Mouse (Mus musculus) lung, postnatal 0 days (tissue): ENCODE results near the gene Slx4ip. TPM values are rescaled to one million over a fixed set of nuclear protein-coding genes. Genes with fewer than 3 reads are reported as not detected.

Experiments
- ATAC-seq: fragments of 200-750 bp; cut with Nextera tagmentation; 2 replicates; pipeline ENCODE4 v1.8.0; 2017; ENCODE audit warnings: moderate library complexity
- DNase-seq: peaks from one replicate; pipeline ENCODE4 v3.0.0-alpha.2; 2016; ENCODE audit warnings: low spot score
- H3K27ac ChIP-seq: fragments of 300-500 bp; sonication (generic); 2 replicates; pipeline ENCODE4 v1.5.1; 2014; ENCODE audit warnings: antibody characterized with exemption, mild to moderate bottlenecking, low read length, mixed read lengths
- H3K27me3 ChIP-seq: fragments of 300-500 bp; sonication (generic); replicated peaks from 2 replicates; pipeline ENCODE4 v1.6.1; 2014; ENCODE audit warnings: low read length, mixed read lengths; ENCODE audit not compliant: insufficient read depth
- H3K36me3 ChIP-seq: fragments of 300-500 bp; sonication (generic); 2 replicates; pipeline ENCODE4 v1.6.1; 2014; ENCODE audit warnings: low read length, mixed read lengths; ENCODE audit not compliant: insufficient read depth
- H3K4me1 ChIP-seq: fragments of 300-500 bp; sonication (generic); 2 replicates; pipeline ENCODE4 v1.6.1; 2014; ENCODE audit warnings: antibody characterized with exemption, low read depth, low read length, mixed read lengths; ENCODE audit not compliant: insufficient read depth
- H3K4me2 ChIP-seq: fragments of 300-500 bp; sonication (generic); replicated peaks from 2 replicates; pipeline ENCODE4 v1.6.1; 2014; ENCODE audit warnings: low read depth, mild to moderate bottlenecking, low read length, moderate library complexity, mixed read lengths
- H3K4me3 ChIP-seq: fragments of 300-500 bp; sonication (generic); 2 replicates; pipeline ENCODE4 v1.5.1; 2014; ENCODE audit warnings: low read depth, low read length
- H3K9ac ChIP-seq: fragments of 300-500 bp; sonication (generic); replicated peaks from 2 replicates; pipeline ENCODE4 v1.6.1; 2014; ENCODE audit warnings: low read depth, mild to moderate bottlenecking
- H3K9me3 ChIP-seq: fragments of 300-500 bp; sonication (generic); 2 replicates; pipeline ENCODE4 v1.6.1; 2016; ENCODE audit warnings: low read length, mixed read lengths
- CTCF ChIP-seq: IDR thresholded peaks from 2 replicates; pipeline ENCODE4 v1.5.1; 2016; ENCODE audit warnings: antibody characterized with exemption, mild to moderate bottlenecking
- EP300 ChIP-seq: IDR thresholded peaks from 2 replicates; pipeline ENCODE4 v1.6.1; 2016; ENCODE audit warnings: antibody characterized with exemption, mild to moderate bottlenecking, control low read depth
- WGBS: fragments of 180-500 bp; shearing (Covaris S2); extraction: QIAGEN DNeasy Blood & Tissue Kit; methylation state at CpG from one replicate; pipeline ENCODE4 v1.1.7; 2014; 5-methylcytosine and 5-hydroxymethylcytosine counted together
- polyA plus RNA-seq: library from polyadenylated mRNA; unstranded; fragments of >200 nt; fragmentation: Nextera tagmentation; extraction: Ambion mirVana; gene quantifications from 2 replicates; pipeline ENCODE4 v1.2.1, GENCODE M21; 2015

Slx4ip gene
- polyA plus RNA-seq, 1 experiment from 2014 or later, result 3.1 TPM

- TF ChIP-seq EP300 (no peak), CTCF (peak; percentile 64)
- ATAC-seq (no peak), DNase-seq (peak; percentile 23)
- H3K27ac ChIP-seq, result no peak overlapping the region
- no peaks in the 10 kb centered on the region for H3K4me1 ChIP-seq
- no peaks in the 10 kb centered on the region for H3K27me3 ChIP-seq
- H3K4me2 ChIP-seq, result no peak overlapping the region
- no peak overlapping the region for H3K9ac ChIP-seq
- H3K4me3 ChIP-seq, result no peak overlapping the region
- H3K36me3 ChIP-seq, result no peaks in the 10 kb centered on the region
- no peaks in the 10 kb centered on the region for H3K9me3 ChIP-seq
Measured at GRCm38 (mm10) chr2:136997104-136997503, 106.1 kb downstream of the Slx4ip start.

GRCm38 (mm10) chr2:137002031-137002430 lies 111.0 kb downstream of the Slx4ip start:
- no peak for TF ChIP-seq EP300
- TF ChIP-seq CTCF, result no peak
- H3K4me1 ChIP-seq, result no peaks in the 10 kb centered on the region
- no peaks in the 10 kb centered on the region for H3K9me3 ChIP-seq
- H3K36me3 ChIP-seq, result no peaks in the 10 kb centered on the region
- no peak overlapping the region for H3K27ac ChIP-seq
- no peak overlapping the region for H3K4me2 ChIP-seq
- H3K4me3 ChIP-seq, result no peak overlapping the region
- ATAC-seq (no peak), DNase-seq (no peak)
- H3K27me3 ChIP-seq, result no peaks in the 10 kb centered on the region
- WGBS, result 97% methylated on average over 1 of the region's 1 CpGs
- H3K9ac ChIP-seq, result no peak overlapping the region

GRCm38 (mm10) chr2:137006656-137007055 lies 115.6 kb downstream of the Slx4ip start:
- Histone ChIP-seq H3K9ac (no peak overlapping the region), H3K4me3 (no peak overlapping the region), H3K36me3 (no peaks in the 10 kb centered on the region), H3K27me3 (no peaks in the 10 kb centered on the region), H3K27ac (no peak overlapping the region), H3K4me1 (no peaks in the 10 kb centered on the region), H3K9me3 (no peaks in the 10 kb centered on the region), H3K4me2 (no peak overlapping the region)
- DNase-seq, result no peak
- ATAC-seq, result no peak
- TF ChIP-seq CTCF (no peak), EP300 (no peak)
- 59% methylated on average over 1 of the region's 1 CpGs for WGBS

GRCm38 (mm10) chr2:137011980-137012379 lies 121.0 kb downstream of the Slx4ip start:
- Histone ChIP-seq H3K27ac (no peak overlapping the region), H3K9ac (no peak overlapping the region), H3K27me3 (no peaks in the 10 kb centered on the region), H3K4me1 (no peaks in the 10 kb centered on the region), H3K9me3 (no peaks in the 10 kb centered on the region), H3K4me2 (no peak overlapping the region), H3K4me3 (no peak overlapping the region), H3K36me3 (no peaks in the 10 kb centered on the region)
- TF ChIP-seq CTCF, result no peak
- TF ChIP-seq EP300, result no peak
- 50% methylated on average over 1 of the region's 1 CpGs for WGBS
- no peak for ATAC-seq
- DNase-seq, result no peak

GRCm38 (mm10) chr2:137013151-137013550 lies 122.1 kb downstream of the Slx4ip start:
- no peak overlapping the region for H3K9ac ChIP-seq
- TF ChIP-seq EP300, result no peak
- no peak for TF ChIP-seq CTCF
- H3K27me3 ChIP-seq, result no peaks in the 10 kb centered on the region
- H3K4me1 ChIP-seq, result no peaks in the 10 kb centered on the region
- no peak overlapping the region for H3K27ac ChIP-seq
- no peak overlapping the region for H3K4me3 ChIP-seq
- H3K36me3 ChIP-seq, result no peaks in the 10 kb centered on the region
- H3K4me2 ChIP-seq, result no peak overlapping the region
- no peak for DNase-seq
- H3K9me3 ChIP-seq, result no peaks in the 10 kb centered on the region
- no peak for ATAC-seq
- 77% methylated on average over 3 of the region's 3 CpGs for WGBS

- H3K4me3 ChIP-seq, result no peak overlapping the region
- no peaks in the 10 kb centered on the region for H3K9me3 ChIP-seq
- DNase-seq, result peak; percentile 4
- H3K36me3 ChIP-seq, result no peaks in the 10 kb centered on the region
- WGBS, result 68% methylated on average over 4 of the region's 4 CpGs
- no peaks in the 10 kb centered on the region for H3K4me1 ChIP-seq
- no peak overlapping the region for H3K27ac ChIP-seq
- no peak for TF ChIP-seq EP300
- TF ChIP-seq CTCF, result no peak
- no peak for ATAC-seq
- H3K9ac ChIP-seq, result no peak overlapping the region
- H3K4me2 ChIP-seq, result no peak overlapping the region
- H3K27me3 ChIP-seq, result no peaks in the 10 kb centered on the region
Measured at GRCm38 (mm10) chr2:137013811-137014350, 122.9 kb downstream of the Slx4ip start.

GRCm38 (mm10) chr2:137014423-137014822 lies 123.4 kb downstream of the Slx4ip start:
- Histone ChIP-seq H3K4me1 (no peaks in the 10 kb centered on the region), H3K36me3 (no peaks in the 10 kb centered on the region), H3K4me3 (no peak overlapping the region), H3K9ac (no peak overlapping the region), H3K27me3 (no peaks in the 10 kb centered on the region), H3K4me2 (no peak overlapping the region), H3K9me3 (no peaks in the 10 kb centered on the region), H3K27ac (no peak overlapping the region)
- ATAC-seq, result no peak
- 76% methylated on average over 2 of the region's 2 CpGs for WGBS
- DNase-seq, result no peak
- TF ChIP-seq CTCF (no peak), EP300 (no peak)
